Mouse (Mus musculus) liver (tissue): ENCODE results near the gene Gbx1.

Experiments
- DNase-seq: peaks from one replicate; pipeline ENCODE4 v3.0.0-alpha.2; 2020; ENCODE audit warnings: mixed read lengths

Gbx1 gene

DNA sequence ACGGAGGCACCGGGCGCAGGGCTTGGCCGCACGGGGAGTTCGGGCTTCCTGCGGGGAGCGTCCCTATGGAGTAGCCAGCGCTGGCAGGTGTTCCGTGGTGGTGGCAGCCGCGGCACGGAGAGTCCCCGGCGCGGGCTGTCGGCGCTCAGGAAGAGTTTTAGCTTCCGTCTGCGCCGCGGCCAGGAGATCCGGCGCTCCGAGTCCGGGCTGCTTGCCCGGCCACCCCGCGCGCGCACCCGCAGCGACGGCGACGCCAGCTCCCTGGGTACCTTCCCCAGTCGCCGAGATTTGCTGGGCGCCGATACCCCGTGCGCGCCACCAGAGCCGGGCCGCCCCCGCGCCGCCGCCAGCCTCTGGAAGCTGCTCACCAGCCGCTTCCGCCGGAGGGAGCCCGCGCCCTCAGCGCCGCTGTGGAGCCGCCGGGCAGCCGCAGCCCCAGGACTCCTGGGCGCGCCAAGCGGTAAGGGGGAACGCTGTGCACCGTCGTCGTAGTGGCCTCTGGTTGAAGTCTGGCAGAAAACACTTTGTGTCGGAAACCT lies 52.2 kb downstream of the Gbx1 start:
- DNase-seq = peak; percentile 39

DNA sequence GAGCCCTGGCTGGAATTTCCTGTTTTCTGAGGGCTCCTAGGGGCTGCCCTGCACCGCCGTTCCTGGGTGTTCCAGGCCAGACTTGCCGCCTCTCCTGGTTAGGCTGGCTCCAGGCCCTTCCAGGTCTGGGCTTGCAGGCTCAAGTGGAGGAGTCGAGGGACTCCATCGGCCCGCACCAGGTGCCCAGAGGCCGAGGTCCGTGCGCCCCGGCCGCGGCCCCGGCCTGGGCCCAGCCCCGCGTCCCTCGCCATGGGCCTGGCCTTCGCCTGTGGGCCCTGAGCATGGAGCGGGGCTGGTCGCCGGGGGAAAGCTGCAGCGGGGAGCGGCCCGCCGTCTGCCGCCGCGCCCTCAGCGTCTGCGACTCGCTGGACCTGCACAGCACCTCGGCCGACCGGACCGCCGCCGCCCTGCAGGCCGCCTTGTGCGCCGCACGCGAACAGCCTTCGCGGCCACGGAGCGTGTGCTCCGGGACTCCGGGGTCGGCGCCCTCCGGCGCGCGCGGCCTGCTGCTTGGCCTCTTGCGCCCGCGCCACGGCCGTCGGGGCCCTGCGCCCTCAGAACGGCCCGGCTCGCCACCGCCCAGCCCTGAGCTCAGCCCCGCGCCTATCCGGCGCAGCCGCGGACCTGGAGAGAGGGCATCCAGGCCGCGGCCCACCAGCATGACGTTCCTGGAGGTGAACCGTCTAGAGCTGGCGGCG lies 52.8 kb downstream of the Gbx1 start:
- no peak for DNase-seq

DNA sequence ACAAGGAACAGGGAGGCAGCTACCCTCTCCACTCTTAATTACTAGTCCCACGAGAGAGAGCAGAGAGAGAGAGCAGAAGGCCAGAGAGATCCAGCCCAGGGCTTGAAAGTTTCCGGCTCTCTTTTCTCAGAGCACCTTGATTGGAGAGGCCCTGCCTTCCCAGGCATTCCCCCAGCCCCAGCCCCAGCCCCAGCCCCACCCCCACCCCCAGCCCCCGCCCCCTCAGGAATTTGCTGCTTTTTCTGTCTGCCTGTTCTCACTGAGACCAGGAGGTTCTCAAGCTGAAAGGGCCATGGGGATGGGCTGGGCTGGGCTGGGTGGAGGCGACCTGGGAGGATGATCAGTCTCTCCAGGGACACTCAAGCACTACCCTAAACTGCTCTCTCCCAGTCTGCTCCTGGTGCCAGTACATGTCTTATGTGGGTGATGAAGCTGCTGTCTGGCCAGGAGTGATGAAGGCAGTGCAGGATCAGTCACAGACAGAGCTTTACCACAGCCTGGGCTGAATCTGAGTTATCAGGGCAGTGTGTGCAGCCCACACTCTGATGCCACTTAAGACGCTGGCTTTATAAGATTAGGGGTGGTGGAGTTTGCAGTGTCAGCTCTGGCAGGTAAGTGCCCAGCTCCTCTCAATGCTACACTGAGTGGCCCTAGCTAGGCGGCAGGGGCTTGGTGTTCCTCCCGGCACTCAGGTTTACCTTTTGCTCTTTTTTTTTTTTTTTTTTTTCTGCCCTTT lies 54.0 kb downstream of the Gbx1 start:
- DNase-seq = no peak

DNA sequence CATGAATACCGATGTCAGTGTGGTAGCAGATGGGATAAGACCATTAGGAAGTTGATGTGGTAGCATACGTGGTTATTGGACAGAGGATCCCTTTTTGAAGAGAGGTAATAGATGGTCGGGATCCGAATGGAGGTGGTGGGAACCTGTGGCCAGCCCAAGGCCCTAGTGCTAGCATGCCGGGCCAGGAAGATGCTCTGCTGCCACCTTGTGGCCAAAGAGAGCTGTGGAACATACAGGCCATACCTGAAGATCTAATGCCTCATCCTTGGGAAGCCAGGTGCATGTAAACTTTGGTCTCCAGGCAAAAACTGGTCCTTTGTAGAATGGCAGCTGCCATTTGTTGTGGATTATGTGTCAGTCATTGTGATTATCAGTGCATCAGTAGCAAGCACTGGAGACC lies 56.4 kb downstream of the Gbx1 start:
- DNase-seq = peak; percentile 83

DNA sequence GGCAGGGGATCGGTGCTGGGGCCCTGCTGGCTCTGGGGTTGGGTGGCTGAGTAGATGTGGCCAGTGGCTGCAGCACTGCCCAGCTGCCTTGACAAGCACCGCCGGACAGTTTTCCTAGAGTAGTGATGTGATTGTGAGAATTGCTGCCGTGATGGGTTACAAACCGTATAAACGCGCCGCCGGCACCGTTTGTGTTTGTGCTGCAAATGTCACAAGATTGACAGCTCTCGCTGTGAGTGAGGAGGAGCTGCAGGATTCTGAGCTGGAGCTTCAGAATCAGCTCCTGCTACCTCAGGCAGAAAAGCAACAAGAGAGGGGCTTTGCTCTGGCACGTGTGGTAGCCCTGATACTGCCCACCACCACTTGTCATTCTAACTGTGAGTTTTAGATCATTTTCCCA lies 60.2 kb downstream of the Gbx1 start:
- DNase-seq = no peak

DNA sequence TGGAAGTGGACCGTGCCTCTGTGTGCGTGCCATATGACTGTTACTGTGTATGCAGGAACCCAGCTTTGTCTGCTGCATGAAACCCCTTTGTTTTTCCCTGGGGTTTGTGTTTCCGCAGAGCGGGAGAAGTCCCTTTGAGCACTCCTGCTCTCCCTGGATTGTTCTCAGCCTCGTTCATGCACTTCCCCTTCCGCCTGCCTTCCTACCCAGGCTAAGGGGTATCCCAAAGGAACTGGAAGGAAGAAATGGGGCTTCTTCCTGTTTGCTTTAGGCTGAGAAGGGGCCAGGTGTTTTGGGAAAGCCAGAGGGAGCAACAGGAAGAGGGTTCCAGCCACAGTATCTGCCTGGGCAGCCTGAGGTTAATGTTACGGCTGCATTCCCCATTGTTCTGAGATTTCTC lies 71.4 kb downstream of the Gbx1 start:
- no peak for DNase-seq

DNA sequence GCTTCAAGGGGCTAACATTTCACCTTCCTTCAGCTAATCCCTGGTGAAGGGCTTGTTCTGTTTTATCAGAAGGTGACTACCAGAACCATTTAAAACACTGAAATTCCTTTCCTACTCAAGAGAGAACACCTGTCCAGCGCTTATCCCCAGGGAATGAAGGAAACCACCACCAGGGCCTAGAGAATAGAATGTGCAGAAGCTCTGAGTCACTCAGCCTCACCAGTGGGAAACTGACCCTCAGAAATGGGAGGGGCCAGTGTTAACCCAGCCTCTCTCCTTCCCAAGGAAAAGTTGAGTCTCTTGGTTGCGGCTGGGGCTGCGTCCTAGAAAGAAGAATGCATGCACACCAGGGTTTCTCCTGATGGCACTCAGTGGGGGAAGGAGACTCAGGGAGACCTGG lies 71.9 kb downstream of the Gbx1 start:
- DNase-seq = no peak

DNA sequence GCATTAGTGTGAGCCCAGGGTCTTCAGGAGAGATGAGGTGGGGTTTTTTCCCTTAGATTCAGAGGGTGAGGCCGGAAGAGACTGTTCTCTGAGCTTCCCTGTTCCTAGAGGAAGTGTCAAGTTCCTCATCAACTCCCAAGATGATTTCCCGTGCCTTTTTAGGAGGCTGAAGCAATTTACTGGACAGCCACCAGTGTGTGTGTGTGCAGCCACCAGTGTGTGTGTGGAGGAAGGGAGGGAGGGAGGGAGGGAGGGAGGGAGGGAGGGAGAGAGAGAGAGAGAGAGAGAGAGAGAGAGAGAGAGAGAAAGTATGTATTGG lies 73.1 kb downstream of the Gbx1 start:
- DNase-seq = no peak

DNA sequence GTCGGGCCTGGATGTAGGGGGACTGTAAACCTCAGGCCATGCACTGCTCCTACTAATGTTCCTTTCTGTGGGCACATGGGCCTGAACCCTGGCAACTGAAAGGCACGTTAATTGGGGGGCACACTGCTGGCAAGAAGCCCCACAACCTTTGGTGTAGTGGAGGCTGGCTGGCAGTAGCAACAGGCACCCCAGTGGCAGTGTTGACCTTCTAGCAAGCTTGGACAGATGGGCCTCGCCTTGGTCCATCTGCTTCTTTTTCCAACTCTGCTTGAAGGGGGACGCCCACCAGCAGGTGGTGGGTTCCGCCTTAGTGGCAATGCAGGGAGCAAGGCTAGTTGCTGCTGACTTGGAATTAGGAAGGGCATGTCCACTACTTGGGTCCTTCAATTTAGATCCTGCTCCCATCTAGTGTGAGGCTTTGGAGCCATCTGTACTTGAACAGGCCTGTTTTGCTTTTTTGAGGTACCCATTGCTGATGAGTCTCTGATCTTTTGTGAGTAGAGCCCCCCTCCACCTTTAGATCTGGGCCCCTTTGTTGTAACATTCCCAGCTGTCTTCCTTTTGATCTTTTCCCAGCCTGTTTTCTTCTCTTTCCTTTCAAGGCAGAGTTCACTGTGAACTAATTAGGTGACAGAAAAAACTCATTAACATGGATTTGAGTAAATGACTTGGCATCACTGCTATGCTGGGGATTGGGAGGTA lies 73.6 kb downstream of the Gbx1 start:
- DNase-seq = no peak
